Mouse (Mus musculus) right cerebral cortex, adult 2 months (tissue): Measurements from ENCODE around the gene Gm17268.

ENCODE experiments used
- DNase-seq, 2 experiments: peaks; one replicate each; pipeline ENCODE4 v3.0.0; 2021 to 2022; ENCODE audit warnings: low spot score in 2 of 2

Gm17268 gene

GRCm38 (mm10) chr11:82032136-82032535, 6.2 kb downstream of the Gm17268 start:
- no peak for DNase-seq

- DNase-seq = no peak
These were observed 8.2 kb downstream of the Gm17268 start for GRCm38 (mm10) chr11:82030171-82030570.

- DNase-seq = no peak
These were observed 14.6 kb downstream of the Gm17268 start for GRCm38 (mm10) chr11:82023769-82024168.

- no peak for DNase-seq
These were observed 15.8 kb downstream of the Gm17268 start for GRCm38 (mm10) chr11:82022504-82023056.

- DNase-seq = no peak
These were observed 17.0 kb downstream of the Gm17268 start for GRCm38 (mm10) chr11:82021406-82021805.

GRCm38 (mm10) chr11:82019793-82020192, 18.6 kb downstream of the Gm17268 start:
- no peak for DNase-seq

GRCm38 (mm10) chr11:82019389-82019788, 19.0 kb downstream of the Gm17268 start:
- no peak for DNase-seq

- DNase-seq = no peak
These were observed 22.1 kb downstream of the Gm17268 start for GRCm38 (mm10) chr11:82016181-82016780.

GRCm38 (mm10) chr11:82015066-82015465, 23.3 kb downstream of the Gm17268 start:
- no peak for DNase-seq

GRCm38 (mm10) chr11:82013756-82014155, 24.6 kb downstream of the Gm17268 start:
- DNase-seq = no peak

GRCm38 (mm10) chr11:82011411-82012193, 26.8 kb downstream of the Gm17268 start:
- DNase-seq = no peak

- DNase-seq = peak; percentile 26 to 33
These were observed 28.2 kb downstream of the Gm17268 start for GRCm38 (mm10) chr11:82010115-82010514.

- DNase-seq = no peak
These were observed 31.5 kb downstream of the Gm17268 start for GRCm38 (mm10) chr11:82006796-82007423.

- no peak for DNase-seq
These were observed 33.6 kb downstream of the Gm17268 start for GRCm38 (mm10) chr11:82004810-82005209.

GRCm38 (mm10) chr11:82000581-82000980, 37.8 kb downstream of the Gm17268 start:
- no peak for DNase-seq

GRCm38 (mm10) chr11:81999469-81999868, 38.9 kb downstream of the Gm17268 start:
- no peak for DNase-seq

- DNase-seq = no peak
These were observed 39.7 kb downstream of the Gm17268 start for GRCm38 (mm10) chr11:81998646-81999045.

GRCm38 (mm10) chr11:81997085-81997484, 41.3 kb downstream of the Gm17268 start:
- DNase-seq = no peak

- DNase-seq = peak; percentile 83 to 85
These were observed 42.1 kb downstream of the Gm17268 start for GRCm38 (mm10) chr11:81996172-81996841.

- DNase-seq = peak; percentile 67 to 80
These were observed 55.2 kb downstream of the Gm17268 start for GRCm38 (mm10) chr11:81983146-81983545.

- no peak for DNase-seq
These were observed 56.2 kb downstream of the Gm17268 start for GRCm38 (mm10) chr11:81982191-81982590.
